Mouse (Mus musculus): ENCODE results near the gene Tti1.
"Not testable (repeated sequence)": the region's sequence is repeated elsewhere in the genome, so short reads cannot be mapped to it uniquely, and the experiment has no call there.

Tti1 gene

DNA sequence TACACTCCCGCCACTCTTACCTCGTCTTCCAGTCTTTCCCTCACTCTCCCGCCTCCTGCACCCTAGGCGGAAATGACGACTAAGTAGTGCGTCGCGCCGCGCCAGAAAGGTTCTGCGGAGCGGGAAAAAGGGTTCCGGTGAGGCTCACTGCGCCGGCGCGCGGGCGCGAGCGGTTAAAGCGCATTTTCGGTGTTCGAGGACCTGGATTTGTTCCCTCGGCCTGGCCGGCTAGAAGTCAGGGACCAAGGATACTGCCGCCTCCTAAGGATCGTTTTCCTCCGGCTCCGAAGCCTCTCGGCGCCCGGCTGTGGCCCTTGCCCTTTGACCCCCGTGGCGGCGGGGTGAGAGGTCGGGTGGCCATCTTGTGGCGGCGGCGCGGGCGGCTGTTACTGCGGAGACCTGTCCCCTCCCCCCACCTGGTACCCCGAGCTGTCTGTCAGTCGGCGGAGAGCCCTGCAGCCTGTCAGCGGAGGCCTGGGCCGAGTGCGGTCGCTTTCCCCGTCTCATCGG lies at the start of gene Tti1, which contains the start of gene Rprd1b:
Tti1 (minus strand) TSS at position 80 of the 510 bp plus-strand sequence.
Rprd1b (plus strand) TSS at position 144 of the 510 bp plus-strand sequence.
- peak; percentile 85 for DNase-seq (ENCODE audit: low read depth, low spot score)

GRCm38 (mm10) chr2:158077981-158078380 lies 49.7 kb upstream of the Tti1 start:
- no peak for DNase-seq (ENCODE audit: low read depth, low spot score)

- DNase-seq (ENCODE audit: low read depth, low spot score), result no peak
Measured at GRCm38 (mm10) chr2:158076690-158077089, 48.5 kb upstream of the Tti1 start.

DNA sequence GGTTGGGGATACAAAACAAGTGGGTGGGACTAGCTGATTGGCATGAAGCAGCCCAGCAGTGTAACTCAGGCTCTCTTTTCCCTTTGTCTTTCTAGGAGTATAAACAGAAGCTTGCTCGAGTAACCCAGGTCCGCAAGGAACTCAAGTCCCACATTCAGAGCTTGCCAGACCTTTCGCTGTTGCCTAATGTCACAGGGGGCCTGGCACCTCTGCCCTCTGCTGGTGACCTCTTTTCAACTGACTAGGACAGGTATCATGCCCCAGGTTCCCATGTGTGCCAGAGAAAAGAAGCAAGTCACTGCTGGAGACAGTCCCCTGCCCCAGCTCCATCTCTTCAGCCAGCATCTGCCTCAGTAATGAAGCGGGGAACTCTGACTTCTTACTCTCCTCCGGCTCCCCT lies 46.6 kb upstream of the Tti1 start:
- no peak for DNase-seq (ENCODE audit: low read depth, low spot score)

GRCm38 (mm10) chr2:158071633-158071995 lies 43.4 kb upstream of the Tti1 start:
- no peak for DNase-seq (ENCODE audit: low read depth, low spot score)

DNA sequence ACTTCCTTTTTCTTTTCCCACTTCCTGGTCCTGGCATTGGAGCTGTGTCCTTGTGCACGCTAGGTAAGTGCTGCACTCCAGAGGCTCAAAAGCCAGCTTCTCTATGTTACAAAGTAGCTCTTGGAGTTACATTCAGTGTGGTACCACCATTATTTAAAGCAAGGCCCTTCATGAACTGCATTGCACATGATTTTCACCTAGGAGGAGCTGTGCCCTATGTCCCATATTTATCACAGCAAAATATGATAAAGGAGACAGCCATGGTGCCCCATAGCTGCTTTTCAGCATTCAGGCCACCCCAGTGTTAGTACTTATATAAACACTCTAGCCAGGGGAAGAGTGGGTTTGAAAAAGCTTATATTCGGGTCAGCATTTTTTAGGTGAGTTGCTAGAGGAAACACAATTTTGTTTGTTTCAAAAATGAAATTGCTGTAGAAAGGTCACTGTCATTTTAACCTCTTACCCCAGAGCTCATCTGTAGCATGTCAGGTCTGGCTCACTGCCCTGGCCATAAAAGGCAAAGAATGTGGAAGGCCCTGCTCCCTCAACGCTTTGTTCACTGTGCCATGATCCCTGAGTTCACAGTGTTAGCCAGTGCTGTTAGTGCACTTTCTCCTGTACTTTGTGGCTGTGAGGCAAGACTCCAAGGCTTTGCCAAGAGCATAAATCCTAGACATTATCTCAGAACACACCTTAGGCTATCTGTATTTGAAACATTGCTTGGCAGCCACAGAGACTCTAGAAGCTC lies 42.8 kb upstream of the Tti1 start:
- no peak for DNase-seq (ENCODE audit: low read depth, low spot score)

- no peak for DNase-seq (ENCODE audit: low read depth, low spot score)
Measured at GRCm38 (mm10) chr2:158068444-158068971, 40.3 kb upstream of the Tti1 start.

GRCm38 (mm10) chr2:158067260-158067824 lies 39.1 kb upstream of the Tti1 start:
- DNase-seq (ENCODE audit: low read depth, low spot score), result no peak

DNA sequence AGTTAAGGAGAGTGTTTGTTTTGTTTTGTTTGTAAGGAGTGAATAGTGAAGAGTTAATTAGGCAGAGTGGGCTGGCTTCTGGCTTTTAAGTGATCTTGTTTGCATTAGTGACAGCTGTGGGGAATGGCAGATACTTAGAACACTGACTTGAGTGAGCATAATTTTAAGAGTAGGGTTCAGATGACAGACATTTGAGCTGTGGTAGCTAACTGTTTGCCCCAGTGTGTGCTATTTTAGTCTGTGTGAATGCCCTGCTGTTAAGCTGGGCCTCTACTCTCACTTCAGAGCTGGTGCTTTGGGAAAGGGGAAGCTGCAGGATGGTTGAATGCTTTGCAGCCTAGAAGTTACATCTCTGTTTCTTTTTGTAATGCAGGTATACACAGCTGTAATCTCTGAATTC lies 38.2 kb upstream of the Tti1 start:
- no peak for DNase-seq (ENCODE audit: low read depth, low spot score)

- DNase-seq (ENCODE audit: low read depth, low spot score), result no peak
Measured at GRCm38 (mm10) chr2:158065064-158065463, 36.8 kb upstream of the Tti1 start.

DNA sequence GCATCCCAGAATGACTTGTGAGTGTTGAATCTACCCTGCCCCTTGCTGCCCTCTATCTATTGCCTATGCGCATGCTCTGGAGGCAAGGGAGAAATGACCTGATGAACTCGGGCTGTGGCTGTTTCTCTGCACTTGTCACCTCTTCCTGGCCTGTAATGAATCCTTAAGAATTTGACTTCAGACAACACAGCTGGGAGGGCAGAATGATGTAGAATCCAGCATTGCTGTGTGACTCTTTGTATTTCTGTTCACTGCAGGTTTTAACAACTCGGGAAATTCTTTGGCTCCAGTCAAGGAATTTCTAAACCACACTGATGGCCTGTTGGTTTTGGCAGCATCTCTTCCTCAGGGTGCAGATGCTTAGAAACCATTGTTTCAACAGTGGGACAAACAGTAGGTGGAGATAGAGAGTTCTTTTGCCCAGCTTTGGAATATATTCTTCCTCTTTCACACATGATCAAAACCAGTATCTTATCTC lies 36.4 kb upstream of the Tti1 start:
- DNase-seq (ENCODE audit: low read depth, low spot score), result no peak

DNA sequence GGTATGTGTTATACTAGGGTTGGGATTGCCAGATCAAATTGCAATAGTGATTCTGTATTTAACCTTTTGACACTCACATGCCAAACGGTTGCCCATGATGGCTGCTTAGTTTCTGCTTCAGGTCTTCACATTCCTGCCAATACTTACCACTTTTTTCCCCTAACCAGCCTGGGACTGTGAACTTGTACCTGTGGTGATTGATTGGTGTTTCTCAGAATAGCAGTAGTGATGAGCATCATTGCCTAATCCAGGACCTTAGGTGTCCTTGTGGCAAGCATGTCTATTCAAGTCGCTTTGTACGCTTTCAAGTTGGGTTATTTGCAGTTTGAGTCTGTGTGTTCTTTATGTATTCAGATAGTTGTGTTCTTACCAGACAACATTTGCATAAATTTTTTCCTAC lies 34.8 kb upstream of the Tti1 start:
- DNase-seq (ENCODE audit: low read depth, low spot score), result no peak

- DNase-seq (ENCODE audit: low read depth, low spot score), result no peak
Measured at GRCm38 (mm10) chr2:158059666-158060105, 31.5 kb upstream of the Tti1 start.

GRCm38 (mm10) chr2:158058534-158058933 lies 30.3 kb upstream of the Tti1 start:
- DNase-seq (ENCODE audit: low read depth, low spot score), result no peak

- no peak for DNase-seq (ENCODE audit: low read depth, low spot score)
Measured at GRCm38 (mm10) chr2:158057030-158057429, 28.8 kb upstream of the Tti1 start.

GRCm38 (mm10) chr2:158055383-158055782 lies 27.1 kb upstream of the Tti1 start:
- DNase-seq (ENCODE audit: low read depth, low spot score), result not testable (repeated sequence)

DNA sequence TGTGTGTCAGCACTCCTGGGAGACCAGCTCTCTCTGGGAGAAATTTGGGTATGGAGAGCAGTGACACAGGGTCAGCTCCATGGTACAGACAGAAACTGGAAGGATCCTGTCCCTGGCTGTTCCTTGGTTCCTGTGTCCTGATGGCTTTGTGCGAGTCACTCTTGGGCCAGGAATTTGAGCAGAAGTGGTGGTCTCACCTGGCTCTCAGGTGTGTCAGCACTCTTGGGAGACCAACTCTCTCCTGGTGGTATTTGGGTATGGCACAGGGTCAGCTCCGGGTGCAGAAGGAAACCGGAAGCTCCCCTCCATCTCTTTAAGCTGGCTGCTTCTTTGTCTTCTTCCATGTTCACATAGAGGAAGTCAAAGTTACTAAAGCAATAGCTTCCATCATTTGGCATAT lies 26.4 kb upstream of the Tti1 start:
- DNase-seq (ENCODE audit: low read depth, low spot score), result no peak

- no peak for DNase-seq (ENCODE audit: low read depth, low spot score)
Measured at GRCm38 (mm10) chr2:158050116-158050515, 21.9 kb upstream of the Tti1 start.

GRCm38 (mm10) chr2:158048718-158049117 lies 20.5 kb upstream of the Tti1 start:
- no peak for DNase-seq (ENCODE audit: low read depth, low spot score)

- peak; percentile 13 for DNase-seq (ENCODE audit: low read depth, low spot score)
Measured at GRCm38 (mm10) chr2:158047903-158048302, 19.7 kb upstream of the Tti1 start.

GRCm38 (mm10) chr2:158046186-158046585 lies 18.0 kb upstream of the Tti1 start:
- no peak for DNase-seq (ENCODE audit: low read depth, low spot score)

GRCm38 (mm10) chr2:158043504-158043903 lies 15.3 kb upstream of the Tti1 start:
- DNase-seq (ENCODE audit: low read depth, low spot score), result no peak

DNA sequence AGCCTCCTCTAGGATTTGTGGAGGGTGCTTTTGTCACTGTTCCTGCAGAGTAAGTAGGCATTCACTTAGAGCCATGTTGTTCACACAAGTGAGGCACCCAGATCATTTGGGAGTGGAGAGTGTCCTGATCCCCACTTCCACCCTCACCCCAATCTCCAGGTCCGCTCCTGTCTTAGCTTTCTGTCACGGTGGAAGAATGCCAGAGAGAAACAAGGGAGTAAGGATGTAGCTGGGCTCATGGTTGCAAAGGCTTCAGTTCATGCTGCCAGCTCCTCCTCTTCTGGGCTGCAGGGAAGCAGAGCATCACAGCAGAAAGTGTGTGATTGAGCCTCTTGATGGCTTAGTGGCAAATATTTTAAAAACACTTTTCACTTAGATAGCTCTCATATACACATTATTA lies 12.2 kb upstream of the Tti1 start:
- no peak for DNase-seq (ENCODE audit: low read depth, low spot score)
